Mouse (Mus musculus): Measurements from ENCODE around the gene Furin.

DNA sequence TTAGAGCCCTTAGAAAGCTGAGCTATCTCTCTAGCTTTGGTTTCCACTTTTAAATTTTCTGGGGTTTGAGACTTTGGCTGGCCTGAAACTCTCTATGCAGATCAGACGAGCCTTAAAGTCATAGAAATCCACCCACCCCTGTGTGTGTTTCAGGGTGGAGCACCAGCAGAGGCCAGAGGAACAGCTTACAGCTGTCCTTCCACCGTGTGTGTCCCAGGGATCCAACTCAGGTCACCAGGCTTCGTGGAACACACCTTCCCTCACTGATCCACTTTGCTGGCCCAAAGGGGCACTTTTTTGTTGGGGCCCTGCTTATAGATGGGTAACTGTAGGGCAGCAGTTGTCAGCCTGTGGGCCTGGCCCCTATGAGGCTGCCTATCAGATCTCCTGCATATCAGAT lies 31.0 kb downstream of the Furin start:
- no peak for TF ChIP-seq CTCF (IDR thresholded peaks at IDR 0.05)
- no peak for TF ChIP-seq EP300 (IDR thresholded peaks at IDR 0.05)
